Mouse (Mus musculus) naive thymus-derived CD4-positive, alpha-beta T cell, adult 2 months (primary cell): ENCODE measurements at regions not wholly inside any gene's neighbourhood (a gene's known extent, or its start where the extent isn't known, plus 50 kb on each side); places are given as distances from the start of the nearest gene placed in this dataset.
"Not testable (repeated sequence)": the region's sequence is repeated elsewhere in the genome, so short reads cannot be mapped to it uniquely, and the experiment has no call there.

Experiments
- DNase-seq: peaks from one replicate; pipeline ENCODE4 v3.0.0-alpha.2; 2011; ENCODE audit warnings: low read depth

- peak; percentile 65 for DNase-seq
These were observed 74.9 kb upstream of the 1110032F04Rik start for GRCm38 (mm10) chr3:68794380-68795014.

DNA sequence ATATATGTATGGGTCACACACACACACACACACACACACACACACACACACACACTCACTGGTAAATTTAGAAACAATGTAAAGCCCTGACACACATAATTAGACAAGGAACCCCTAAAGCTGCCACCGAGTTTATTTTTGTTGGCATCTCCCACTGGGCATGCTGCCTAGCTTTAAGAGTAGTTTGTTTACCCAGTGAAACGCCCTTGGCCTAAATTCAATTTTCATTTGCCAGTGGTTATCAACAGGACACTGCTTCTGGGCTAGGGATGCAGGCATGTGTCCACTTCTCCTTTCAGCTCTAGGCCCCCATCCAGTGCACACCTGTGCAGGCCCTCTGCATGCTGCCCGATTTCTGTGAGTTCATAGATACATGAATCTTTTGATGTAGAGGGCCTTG lies 73.7 kb upstream of the 1110032F04Rik start:
- no peak for DNase-seq

GRCm38 (mm10) chr3:68798408-68798807 lies 71.0 kb upstream of the 1110032F04Rik start:
- DNase-seq: not testable (repeated sequence)

DNA sequence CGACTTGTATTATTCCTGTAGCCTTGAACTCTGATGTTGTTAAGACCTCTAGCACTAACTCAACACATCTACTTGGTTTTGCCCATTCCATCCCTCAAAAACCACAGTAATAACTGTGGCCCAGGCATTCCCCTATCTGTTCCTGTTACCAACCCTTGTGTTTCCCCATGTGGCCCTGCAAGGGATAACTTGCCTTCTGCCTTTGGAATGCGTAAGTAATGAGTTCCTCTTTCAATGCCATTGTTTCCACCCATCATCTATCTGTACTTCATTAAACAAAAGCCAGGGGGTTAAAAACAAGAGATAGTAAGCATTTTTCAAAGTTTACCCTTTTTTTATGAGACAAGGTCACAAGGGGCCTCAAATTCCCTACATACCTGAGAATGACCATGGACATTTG lies 60.5 kb upstream of the 1110032F04Rik start:
- DNase-seq: no peak

DNA sequence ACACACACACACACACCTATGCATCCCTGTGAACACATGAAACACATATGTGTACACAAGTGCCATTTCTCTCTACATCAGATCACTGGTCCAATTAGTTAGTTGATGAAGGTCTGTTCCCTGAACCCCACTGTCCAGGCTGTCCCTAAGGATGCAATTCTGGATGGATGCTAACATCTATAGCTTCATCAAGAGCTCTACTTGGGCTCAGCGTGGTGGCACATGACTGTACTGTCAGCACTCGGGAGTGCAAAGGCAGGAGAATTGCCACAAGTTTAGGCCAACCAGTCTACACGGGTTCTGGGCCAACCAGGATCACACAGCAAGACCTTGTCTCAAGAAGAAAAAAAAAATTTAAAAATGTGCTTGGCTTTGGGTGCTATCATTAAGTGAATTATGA lies 55.9 kb upstream of the 1110032F04Rik start:
- DNase-seq: no peak

GRCm38 (mm10) chr3:68814011-68814690 lies 55.2 kb upstream of the 1110032F04Rik start:
- no peak for DNase-seq

- DNase-seq: no peak
These were observed 53.8 kb upstream of the 1110032F04Rik start for GRCm38 (mm10) chr3:68815621-68816020.

- no peak for DNase-seq
These were observed 52.1 kb upstream of the 1110032F04Rik start for GRCm38 (mm10) chr3:68817321-68817720.
